Mouse (Mus musculus) MEL (cell line): ENCODE measurements around the gene Adar.

Source experiments
- BHLHE40 ChIP-seq: IDR thresholded peaks from 2 replicates; pipeline ENCODE4 v1.6.1; 2012; ENCODE audit warnings: low read depth, mild to moderate bottlenecking, inconsistent platforms, low read length, improper control_type of control experiment, borderline replicate concordance
- CTCF ChIP-seq, 3 experiments: IDR thresholded peaks in 2 of 3; conservative IDR thresholded peaks in 1 of 3; 2 replicates each; pipeline ENCODE4 v1.5.1; 2011 to 2012; ENCODE audit warnings: low read length in 3 of 3, low read depth in 2 of 3, mild to moderate bottlenecking in 2 of 3, improper control_type of control experiment in 1 of 3, inconsistent platforms in 1 of 3, mixed read lengths in 1 of 3, moderate library complexity in 1 of 3; ENCODE audit not compliant: control insufficient read depth in 1 of 3, insufficient read depth in 1 of 3, poor library complexity in 1 of 3, severe bottlenecking in 1 of 3
- EP300 ChIP-seq, 2 experiments: IDR thresholded peaks; 2 replicates each; pipeline ENCODE4 v1.6.1; 2011; ENCODE audit warnings: improper control_type of control experiment in 2 of 2, low read length in 2 of 2, low read depth in 1 of 2, mild to moderate bottlenecking in 1 of 2
- GABPA ChIP-seq: IDR thresholded peaks from 2 replicates; pipeline ENCODE4 v1.6.1; 2012; ENCODE audit warnings: low read depth, mild to moderate bottlenecking, inconsistent platforms, low read length, improper control_type of control experiment, moderate library complexity
- KAT2A ChIP-seq: conservative IDR thresholded peaks from 2 replicates; pipeline ENCODE4 v1.6.1; 2012; ENCODE audit warnings: low read depth, low read length, improper control_type of control experiment, inconsistent platforms
- MAZ ChIP-seq: IDR thresholded peaks from 2 replicates; pipeline ENCODE4 v1.6.1; 2012; ENCODE audit warnings: low read depth, mild to moderate bottlenecking, inconsistent platforms, low read length, improper control_type of control experiment
- MEF2A ChIP-seq: IDR thresholded peaks from 2 replicates; pipeline ENCODE4 v1.6.1; 2014; ENCODE audit warnings: low read depth, mild to moderate bottlenecking, inconsistent platforms, low read length, improper control_type of control experiment; ENCODE audit not compliant: poor library complexity, insufficient replicate concordance, severe bottlenecking; ENCODE audit errors: extremely low read depth
- MYB ChIP-seq: IDR thresholded peaks from 2 replicates; pipeline ENCODE4 v1.6.1; 2011; ENCODE audit warnings: mild to moderate bottlenecking, low read depth, low read length, improper control_type of control experiment
- POLR2A ChIP-seq, 2 experiments: IDR thresholded peaks; 2 replicates each; pipeline ENCODE4 v1.6.1; 2011 to 2012; ENCODE audit warnings: low read length in 2 of 2, mild to moderate bottlenecking in 2 of 2, control low read depth in 1 of 2, improper control_type of control experiment in 1 of 2, low read depth in 1 of 2, moderate library complexity in 1 of 2; ENCODE audit not compliant: control insufficient read depth in 1 of 2, insufficient read depth in 1 of 2, poor library complexity in 1 of 2
- SMC3 ChIP-seq: IDR thresholded peaks from 2 replicates; pipeline ENCODE4 v1.6.1; 2011; ENCODE audit warnings: low read depth, low read length, improper control_type of control experiment
- TAL1 ChIP-seq: IDR thresholded peaks from 2 replicates; pipeline ENCODE4 v1.6.1; 2012; ENCODE audit warnings: mild to moderate bottlenecking, inconsistent platforms, low read length, moderate library complexity, mixed read lengths
- TBP ChIP-seq: IDR thresholded peaks from 2 replicates; pipeline ENCODE4 v1.8.0; 2011; ENCODE audit warnings: low read depth, low read length, improper control_type of control experiment
- UBTF ChIP-seq: IDR thresholded peaks from 2 replicates; pipeline ENCODE4 v1.6.1; 2012; ENCODE audit warnings: low read depth, mild to moderate bottlenecking, inconsistent platforms, low read length, improper control_type of control experiment, moderate library complexity, borderline replicate concordance; ENCODE audit not compliant: insufficient read depth
- USF1 ChIP-seq: IDR thresholded peaks from 2 replicates; pipeline ENCODE4 v1.6.1; 2014; ENCODE audit warnings: low read depth, mild to moderate bottlenecking, inconsistent platforms, low read length, improper control_type of control experiment, moderate library complexity

DNA sequence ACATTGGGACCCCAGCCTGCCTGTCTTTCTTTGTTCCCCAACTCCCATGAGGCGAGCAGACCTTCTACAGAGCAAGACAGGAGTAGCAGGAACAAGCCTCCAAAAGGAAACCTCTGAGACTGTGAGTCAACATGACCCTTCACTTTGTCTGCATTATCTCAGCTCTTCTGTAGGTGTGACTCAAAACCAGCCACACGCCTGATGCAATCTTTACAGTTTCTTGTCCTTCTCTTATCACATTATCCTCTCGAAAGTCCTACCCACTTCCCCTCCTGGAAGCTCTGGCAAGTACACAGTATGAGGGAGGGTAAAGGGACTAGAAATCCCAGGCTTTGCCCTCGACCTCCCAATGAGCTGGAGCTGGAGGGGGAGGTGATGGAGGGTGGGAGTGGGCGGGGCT, 28.8 kb upstream of the Adar start:
- TF ChIP-seq CTCF (IDR thresholded peaks at IDR 0.05 in 2 of 3, conservative IDR thresholded peaks at IDR 0.05 in 1 of 3; ENCODE audit: control insufficient read depth in 1 of 3, insufficient read depth in 1 of 3, low read depth in 2 of 3, low read length in 3 of 3, poor library complexity in 1 of 3, severe bottlenecking in 1 of 3) (no peak), KAT2A (no peak), EP300 (IDR thresholded peaks at IDR 0.05; ENCODE audit: low read depth in 1 of 2, low read length in 2 of 2) (peak in 1 of 2 experiments; percentile 26; a peak in 1 of 4 replicates), TBP (no peak), POLR2A (IDR thresholded peaks at IDR 0.05; ENCODE audit: control insufficient read depth in 1 of 2, insufficient read depth in 1 of 2, low read depth in 1 of 2, low read length in 2 of 2, poor library complexity in 1 of 2) (no peak), GABPA (no peak), MEF2A (no peak), USF1 (no peak), SMC3 (no peak), MAZ (no peak), BHLHE40 (no peak), MYB (no peak), TAL1 (no peak), UBTF (no peak)
